Mouse (Mus musculus): ENCODE data around the gene Zbtb4. TPM values are rescaled to one million over a fixed set of nuclear protein-coding genes. Genes with fewer than 3 reads are reported as not detected.
A peak's percentile ranks its signal among the peaks of the same experiment; 100 is the strongest.

Gene Zbtb4
- total RNA-seq, 1 experiment = 1.6 TPM

DNA sequence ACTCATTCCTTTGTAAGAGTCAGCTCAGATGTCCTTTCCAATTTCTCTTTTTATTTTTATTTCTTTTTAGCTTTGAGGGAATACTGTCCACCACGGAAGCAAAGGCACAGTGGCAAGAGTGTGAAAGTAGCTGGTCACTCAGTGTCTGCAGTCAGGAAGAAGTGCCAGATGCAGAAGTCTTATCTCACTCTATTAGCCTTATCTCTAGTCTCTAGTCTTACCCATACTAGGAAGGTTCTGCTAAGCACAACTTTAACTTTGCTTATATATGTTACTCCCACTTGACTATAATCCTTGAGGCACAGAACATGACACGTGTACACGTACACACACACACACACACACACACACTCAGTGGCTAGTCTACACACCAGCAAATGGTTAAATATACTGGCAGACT lies 14.1 kb upstream of the Zbtb4 start:
- in situ Hi-C loops (cut with MboI; ENCODE audit: low sequenced_read_pairs in 2 of 2, unreplicated experiment in 2 of 2) = no loop called here
- no peak for TF ChIP-seq MAFK (IDR thresholded peaks at IDR 0.05; ENCODE audit: insufficient read depth, low read depth, low read length)
- TF ChIP-seq HCFC1 (IDR thresholded peaks at IDR 0.05; ENCODE audit: borderline replicate concordance, insufficient read depth, low read length) = no peak
- no peak for TF ChIP-seq ZNF384 (IDR thresholded peaks at IDR 0.05; ENCODE audit: low read depth, low read length)
- no peak for TF ChIP-seq CHD2 (IDR thresholded peaks at IDR 0.05; ENCODE audit: low read depth, low read length)
- no peak for DNase-seq (ENCODE audit: low read depth, low spot score)

DNA sequence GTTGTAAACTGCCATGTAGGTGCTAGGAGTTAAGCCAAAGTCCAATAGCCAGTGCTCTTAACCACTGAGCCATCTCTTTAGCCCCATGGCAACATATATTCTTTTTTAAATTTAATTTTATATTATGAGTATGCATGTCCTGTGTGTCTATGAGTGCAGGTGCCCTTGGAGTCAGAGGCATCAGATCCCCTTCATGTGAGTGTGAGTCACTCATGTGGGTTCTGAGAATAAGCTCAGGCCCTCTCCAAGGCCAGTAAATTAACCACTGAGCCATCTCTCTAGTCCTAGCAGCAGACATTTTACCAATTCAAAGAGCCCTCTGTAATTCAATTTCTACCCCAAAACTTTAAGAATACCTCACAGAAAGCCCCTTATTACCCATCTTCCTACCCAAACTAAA lies 13.0 kb upstream of the Zbtb4 start:
- no peak for TF ChIP-seq CHD2 (IDR thresholded peaks at IDR 0.05; ENCODE audit: low read depth, low read length)
- no peak for TF ChIP-seq HCFC1 (IDR thresholded peaks at IDR 0.05; ENCODE audit: borderline replicate concordance, insufficient read depth, low read length)
- no peak for TF ChIP-seq ZC3H11A (IDR thresholded peaks at IDR 0.05; ENCODE audit: borderline replicate concordance, low read depth, low read length)
- no peak for TF ChIP-seq MAFK (IDR thresholded peaks at IDR 0.05; ENCODE audit: insufficient read depth, low read depth, low read length)
- no peak for TF ChIP-seq ZNF384 (IDR thresholded peaks at IDR 0.05; ENCODE audit: low read depth, low read length)
- in situ Hi-C loops (cut with MboI; ENCODE audit: low sequenced_read_pairs in 2 of 2, unreplicated experiment in 2 of 2) = no loop called here
- no peak overlapping the region for H3K9ac ChIP-seq (ENCODE audit: insufficient read depth, low read depth, low read length, poor library complexity, severe bottlenecking)

More for the DNA sequence above, 14.1 kb upstream of the Zbtb4 start:
- Histone ChIP-seq H3K9ac (ENCODE audit: insufficient read depth, low read depth, low read length, poor library complexity, severe bottlenecking) (no peak overlapping the region), H3K9me3 (ENCODE audit: control insufficient read depth, insufficient read depth, low read depth, low read length) (no peaks in the 10 kb centered on the region), H3K36me3 (ENCODE audit: control insufficient read depth, insufficient read depth, low read length, poor library complexity, severe bottlenecking) (peaks cover 12% of the 10 kb centered on the region), H3K4me3 (ENCODE audit: insufficient read depth in 1 of 2, low read depth in 1 of 2, low read length in 2 of 2, poor library complexity in 1 of 2, severe bottlenecking in 1 of 2) (no peak overlapping the region), H3K27ac (ENCODE audit: insufficient read depth, low read depth, low read length, poor library complexity, severe bottlenecking) (no peak overlapping the region), H3K4me1 (ENCODE audit: control insufficient read depth in 2 of 2, insufficient read depth in 2 of 2, low read length in 2 of 2, poor library complexity in 1 of 2) (peaks cover 4 to 7% of the 10 kb centered on the region in 2 experiments; a peak in 3 of 4 replicates)

DNA sequence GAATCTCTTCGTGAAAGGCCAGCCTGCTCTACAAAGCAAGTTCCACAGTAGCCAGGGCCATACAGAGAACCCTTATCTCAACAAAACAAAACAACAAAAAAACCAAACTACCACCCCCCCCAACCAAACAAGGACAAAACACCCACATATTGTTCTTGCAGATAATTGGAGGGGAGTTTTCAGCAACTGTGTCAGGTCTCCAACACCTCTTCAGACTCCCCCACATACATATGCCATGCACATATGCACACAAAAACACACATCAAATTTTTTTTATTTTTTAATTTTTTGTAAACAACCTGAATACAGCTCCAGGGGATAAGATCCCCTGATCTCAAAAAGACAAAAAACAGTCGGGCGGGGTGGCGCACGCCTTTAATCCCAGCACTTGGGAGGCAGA lies 11.5 kb upstream of the Zbtb4 start:
- H3K4me3 ChIP-seq (ENCODE audit: insufficient read depth in 1 of 2, low read depth in 1 of 2, low read length in 2 of 2, poor library complexity in 1 of 2, severe bottlenecking in 1 of 2) = no peak overlapping the region
- no peak for DNase-seq (ENCODE audit: low read depth, low spot score)
- no peaks in the 10 kb centered on the region for H3K9me3 ChIP-seq (ENCODE audit: control insufficient read depth, insufficient read depth, low read depth, low read length)
- H3K27ac ChIP-seq (ENCODE audit: insufficient read depth, low read depth, low read length, poor library complexity, severe bottlenecking) = no peak overlapping the region
- peaks cover 4 to 7% of the 10 kb centered on the region in 2 experiments; a peak in 3 of 4 replicates for H3K4me1 ChIP-seq (ENCODE audit: control insufficient read depth in 2 of 2, insufficient read depth in 2 of 2, low read length in 2 of 2, poor library complexity in 1 of 2)
- peaks cover 2% of the 10 kb centered on the region for H3K36me3 ChIP-seq (ENCODE audit: control insufficient read depth, insufficient read depth, low read length, poor library complexity, severe bottlenecking)
- no peak overlapping the region for H3K9ac ChIP-seq (ENCODE audit: insufficient read depth, low read depth, low read length, poor library complexity, severe bottlenecking)
- in situ Hi-C loops (cut with MboI; ENCODE audit: low sequenced_read_pairs in 2 of 2, unreplicated experiment in 2 of 2) = no loop called here
- TF ChIP-seq CHD2 (IDR thresholded peaks at IDR 0.05; ENCODE audit: low read depth, low read length) (no peak), ZC3H11A (IDR thresholded peaks at IDR 0.05; ENCODE audit: borderline replicate concordance, low read depth, low read length) (no peak), ZNF384 (IDR thresholded peaks at IDR 0.05; ENCODE audit: low read depth, low read length) (no peak), MAFK (IDR thresholded peaks at IDR 0.05; ENCODE audit: insufficient read depth, low read depth, low read length) (no peak), HCFC1 (IDR thresholded peaks at IDR 0.05; ENCODE audit: borderline replicate concordance, insufficient read depth, low read length) (no peak)

More for the DNA sequence above, 13.0 kb upstream of the Zbtb4 start:
- Histone ChIP-seq H3K4me1 (ENCODE audit: control insufficient read depth in 2 of 2, insufficient read depth in 2 of 2, low read length in 2 of 2, poor library complexity in 1 of 2) (peaks cover 4 to 7% of the 10 kb centered on the region in 2 experiments; a peak in 3 of 4 replicates), H3K36me3 (ENCODE audit: control insufficient read depth, insufficient read depth, low read length, poor library complexity, severe bottlenecking) (peaks cover 5% of the 10 kb centered on the region), H3K9me3 (ENCODE audit: control insufficient read depth, insufficient read depth, low read depth, low read length) (no peaks in the 10 kb centered on the region), H3K4me3 (ENCODE audit: insufficient read depth in 1 of 2, low read depth in 1 of 2, low read length in 2 of 2, poor library complexity in 1 of 2, severe bottlenecking in 1 of 2) (no peak overlapping the region), H3K27ac (ENCODE audit: insufficient read depth, low read depth, low read length, poor library complexity, severe bottlenecking) (no peak overlapping the region)
- DNase-seq (ENCODE audit: low read depth, low spot score) = no peak

DNA sequence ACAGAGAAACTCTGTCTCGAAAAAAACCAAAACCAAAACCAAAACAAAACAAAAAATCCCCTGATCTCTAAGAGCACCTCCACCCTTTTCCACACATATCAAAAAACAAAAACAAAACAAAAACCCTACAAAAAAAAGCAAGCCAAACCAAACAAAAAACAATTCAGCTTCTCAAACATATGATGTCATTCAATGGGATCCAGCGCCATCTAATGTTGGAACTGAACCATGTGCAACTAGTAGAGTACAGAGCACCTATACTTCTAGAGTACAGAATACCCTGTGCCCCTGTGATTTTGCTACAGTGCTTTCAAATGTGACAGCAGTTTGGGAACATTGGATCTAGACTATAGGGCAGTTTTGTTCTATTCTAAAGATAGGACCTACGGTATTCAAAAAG lies 11.0 kb upstream of the Zbtb4 start:
- Histone ChIP-seq H3K9me3 (ENCODE audit: control insufficient read depth, insufficient read depth, low read depth, low read length) (no peaks in the 10 kb centered on the region), H3K27ac (ENCODE audit: insufficient read depth, low read depth, low read length, poor library complexity, severe bottlenecking) (no peak overlapping the region), H3K36me3 (ENCODE audit: control insufficient read depth, insufficient read depth, low read length, poor library complexity, severe bottlenecking) (peaks cover 2% of the 10 kb centered on the region), H3K4me3 (ENCODE audit: insufficient read depth in 1 of 2, low read depth in 1 of 2, low read length in 2 of 2, poor library complexity in 1 of 2, severe bottlenecking in 1 of 2) (no peak overlapping the region), H3K9ac (ENCODE audit: insufficient read depth, low read depth, low read length, poor library complexity, severe bottlenecking) (no peak overlapping the region), H3K4me1 (ENCODE audit: control insufficient read depth in 2 of 2, insufficient read depth in 2 of 2, low read length in 2 of 2, poor library complexity in 1 of 2) (peaks cover 4 to 7% of the 10 kb centered on the region in 2 experiments; a peak in 3 of 4 replicates)
- TF ChIP-seq MAFK (IDR thresholded peaks at IDR 0.05; ENCODE audit: insufficient read depth, low read depth, low read length) (no peak), CHD2 (IDR thresholded peaks at IDR 0.05; ENCODE audit: low read depth, low read length) (0 out of 2 replicates have a peak, but pooled peaks have one; percentile 15)
- in situ Hi-C loops (cut with MboI; ENCODE audit: low sequenced_read_pairs in 2 of 2, unreplicated experiment in 2 of 2) = no loop called here
- peak; percentile 47 for DNase-seq (ENCODE audit: low read depth, low spot score)
